ENCODE assay signal across 11 mouse cellular contexts in genomic region chr5:128483441-128483810, GRCm38 (mm10). TPM values are rescaled to one million over a fixed set of nuclear protein-coding genes. Genes with fewer than 3 reads are reported as not detected.
DNase-seq lines count a peak whose midpoint lies in the region; ATAC-seq lines count a peak whose summit lies in the region.
"Had no signal": no experiment of that assay in that cellular context is flagged by ENCODE, and none has a peak within 500 bp of the region (broad histone marks: within the 10 kb centered on the region; RNA-seq: fewer than 3 reads in every experiment).

No protein-coding gene starts in this region.

- H3K4me3 ChIP-seq in kidney, embryonic 15.5 days (replicated peaks), result no peak overlapping the region
- H3K4me3 ChIP-seq in forebrain, embryonic 10.5 days, result peak overlapping the region; percentile 46
- no peak overlapping the region for H3K4me3 ChIP-seq in limb, embryonic 11.5 days (ENCODE audit: low read depth, low read length)
- H3K4me3 ChIP-seq in neural tube, embryonic 14.5 days (ENCODE audit: low read depth, low read length), result no peak overlapping the region

- H3K36me3 ChIP-seq in kidney, embryonic 15.5 days, result no peaks in the 10 kb centered on the region
- H3K36me3 ChIP-seq in forebrain, embryonic 10.5 days (replicated peaks), result no peaks in the 10 kb centered on the region
- no peaks in the 10 kb centered on the region; the same call in 1 of the 2 replicates for H3K36me3 ChIP-seq in limb, embryonic 11.5 days (ENCODE audit: control insufficient read depth, insufficient read depth, low read length)
- no peaks in the 10 kb centered on the region for H3K36me3 ChIP-seq in neural tube, embryonic 14.5 days (ENCODE audit: control insufficient read depth, insufficient read depth, low read length)

- H3K9me3 ChIP-seq in kidney, embryonic 15.5 days (replicated peaks), result no peaks in the 10 kb centered on the region
- 0 out of 2 replicates have a peak, but pooled peaks cover 2% of the 10 kb centered on the region for H3K9me3 ChIP-seq in forebrain, embryonic 10.5 days
- no peaks in the 10 kb centered on the region for H3K9me3 ChIP-seq in limb, embryonic 11.5 days (ENCODE audit: control insufficient read depth, low read length)
- H3K9me3 ChIP-seq in neural tube, embryonic 14.5 days (ENCODE audit: control insufficient read depth, low read length), result no peaks in the 10 kb centered on the region

- ATAC-seq in kidney, embryonic 15.5 days (replicated peaks; ENCODE audit: low FRiP score), result no peak
- ATAC-seq in limb, embryonic 11.5 days (ENCODE audit: insufficient number of reproducible peaks, low FRiP score, low TSS enrichment, low read depth), result no peak
- ATAC-seq in neural tube, embryonic 14.5 days (ENCODE audit: low read depth), result no peak
- ATAC-seq in inflammation-experienced regulatory T-cells, adult 6 months, result no peak

- peaks cover 28% of the 10 kb centered on the region for H3K27me3 ChIP-seq in kidney, embryonic 15.5 days
- peaks cover 36% of the 10 kb centered on the region for H3K27me3 ChIP-seq in forebrain, embryonic 10.5 days (ENCODE audit: poor library complexity, severe bottlenecking)
- H3K27me3 ChIP-seq in limb, embryonic 11.5 days (ENCODE audit: control insufficient read depth, insufficient read depth, low read length), result peaks cover 16% of the 10 kb centered on the region; the same call in 1 of the 2 replicates
- no peaks in the 10 kb centered on the region for H3K27me3 ChIP-seq in neural tube, embryonic 14.5 days (ENCODE audit: control insufficient read depth, insufficient read depth, low read length)
- H3K27me3 ChIP-seq: CH12.LX had no signal

- no peak overlapping the region for H3K27ac ChIP-seq in kidney, embryonic 15.5 days
- H3K27ac ChIP-seq in forebrain, embryonic 10.5 days, result peak overlapping the region; percentile 54
- no peak overlapping the region for H3K27ac ChIP-seq in limb, embryonic 11.5 days (replicated peaks; ENCODE audit: low read depth, low read length)
- H3K27ac ChIP-seq in neural tube, embryonic 14.5 days (ENCODE audit: low read depth, low read length), result no peak overlapping the region

- WGBS in kidney, embryonic 15.5 days, result 7% methylated on average over 13 of the region's 13 CpGs
- WGBS in forebrain, embryonic 10.5 days, result 4% methylated on average over 13 of the region's 13 CpGs
- WGBS in limb, embryonic 11.5 days, result 6% methylated on average over 13 of the region's 13 CpGs
- WGBS in neural tube, embryonic 14.5 days, result 6% methylated on average over 13 of the region's 13 CpGs

- no peak overlapping the region for H3K9ac ChIP-seq in kidney, embryonic 15.5 days
- no peak overlapping the region for H3K9ac ChIP-seq in limb, embryonic 11.5 days (ENCODE audit: low read length)
- no peak overlapping the region for H3K9ac ChIP-seq in neural tube, embryonic 14.5 days (replicated peaks; ENCODE audit: low read depth, low read length)

- DNase-seq in kidney, postnatal 4 days, result no peak
- peak; percentile 30 for DNase-seq in forebrain, embryonic 10.5 days (ENCODE audit: extremely low spot score, low spot score)
- peak; percentile 34 for DNase-seq in limb, embryonic 11.5 days (ENCODE audit: low spot score)
- DNase-seq in lung, postnatal 10 days, result no peak
- no peak for DNase-seq in lung, adult 18-20 months
- DNase-seq: cerebellum, adult 8-10 months; kidney, adult 11 months had no signal

- H3K4me2 ChIP-seq in kidney, embryonic 15.5 days, result peak overlapping the region; percentile 50; the same call in 1 of the 2 replicates
- peak overlapping the region; percentile 37; the same call in 1 of the 2 replicates for H3K4me2 ChIP-seq in limb, embryonic 11.5 days (ENCODE audit: low read depth, severe bottlenecking)
- H3K4me2 ChIP-seq in neural tube, embryonic 14.5 days (ENCODE audit: low read depth, low read length), result peak overlapping the region; percentile 43

- H3K4me1 ChIP-seq in kidney, embryonic 15.5 days, result peaks cover 8% of the 10 kb centered on the region; the same call in 1 of the 2 replicates
- H3K4me1 ChIP-seq in forebrain, embryonic 10.5 days, result peaks cover 21% of the 10 kb centered on the region
- H3K4me1 ChIP-seq in limb, embryonic 11.5 days (ENCODE audit: control insufficient read depth, insufficient read depth, low read length), result no peaks in the 10 kb centered on the region
- peaks cover 3% of the 10 kb centered on the region; the same call in 1 of the 2 replicates for H3K4me1 ChIP-seq in neural tube, embryonic 14.5 days (ENCODE audit: control insufficient read depth, insufficient read depth, low read length)

RNA-seq across cellular contexts. Expression of gene Tmem132d, which starts 50.5 kb away (rescaled TPM):
- 0.30 and 0.58 TPM in 2 replicates for polyA plus RNA-seq in kidney, embryonic 15.5 days (2015; fragmentation: Nextera tagmentation; extraction: Ambion mirVana)
- 0.52 and 0.73 TPM in 2 replicates for polyA plus RNA-seq in forebrain, embryonic 10.5 days (2016; fragmentation: Nextera tagmentation; extraction: Ambion mirVana)
- polyA plus RNA-seq in limb, embryonic 11.5 days (2014; fragmentation: Nextera tagmentation; extraction: Ambion mirVana), result 0.47 and 0.60 TPM in 2 replicates
- 2.9 and 4.3 TPM in 2 replicates for polyA plus RNA-seq in neural tube, embryonic 14.5 days (2014; fragmentation: Nextera tagmentation; extraction: Ambion mirVana)
- not detected for polyA plus RNA-seq in inflammation-experienced regulatory T-cells, adult 6 months (2017; shearing (Covaris generic))

Comparison
In these comparisons a context has a peak if more than half of its experiments do, and no peak if none do; other contexts are left out.
1. DNase-seq: peak in forebrain, embryonic 10.5 days (single experiment) and limb, embryonic 11.5 days (single experiment); none in kidney, postnatal 4 days (0 of 2), lung, postnatal 10 days (single experiment) and lung, adult 18-20 months (0 of 2).
2. Peak in every context shown above with its lines, with median percentiles within 50 percentile points of each other: H3K4me2 ChIP-seq.